Mouse (Mus musculus): ENCODE results near the gene Sh2d1b1. TPM values are rescaled to one million over a fixed set of nuclear protein-coding genes. Genes with fewer than 3 reads are reported as not detected.

Sh2d1b1 gene
- polyA plus RNA-seq, 1 experiment: 3.9 TPM

- no peak for DNase-seq
- Histone ChIP-seq H3K4me3 (replicated peaks; ENCODE audit: extremely low read depth, low read depth, low read length) (no peak within 1 kb of the TSS), H3K4me1 (ENCODE audit: control insufficient read depth, insufficient read depth, low read length) (no peaks in the 10 kb centered on the region)
- 86% methylated on average over 4 of the region's 4 CpGs for WGBS
- TF ChIP-seq CTCF (IDR thresholded peaks at IDR 0.05; ENCODE audit: insufficient read depth, low read length): no peak
- TF ChIP-seq POLR2A (IDR thresholded peaks at IDR 0.05; ENCODE audit: borderline replicate concordance, extremely low read depth, low read depth, low read length): no peak
These were observed 31.4 kb downstream of the Sh2d1b1 start, which contains the start of gene Spata46 for GRCm38 (mm10) chr1:170308503-170308902. Spata46 (plus strand) TSS chr1:170308803.

GRCm38 (mm10) chr1:170311431-170311830 lies 34.3 kb downstream of the Sh2d1b1 start:
- WGBS: 77% methylated on average over 6 of the region's 6 CpGs
- TF ChIP-seq CTCF (IDR thresholded peaks at IDR 0.05; ENCODE audit: insufficient read depth, low read length) (no peak), POLR2A (IDR thresholded peaks at IDR 0.05; ENCODE audit: borderline replicate concordance, extremely low read depth, low read depth, low read length) (no peak)
- Histone ChIP-seq H3K4me1 (ENCODE audit: control insufficient read depth, insufficient read depth, low read length) (no peaks in the 10 kb centered on the region), H3K4me3 (replicated peaks; ENCODE audit: extremely low read depth, low read depth, low read length) (no peak overlapping the region)
- no peak for DNase-seq

- 81% methylated on average over 2 of the region's 2 CpGs for WGBS
- no peak for DNase-seq
- TF ChIP-seq CTCF (IDR thresholded peaks at IDR 0.05; ENCODE audit: insufficient read depth, low read length) (no peak), POLR2A (IDR thresholded peaks at IDR 0.05; ENCODE audit: borderline replicate concordance, extremely low read depth, low read depth, low read length) (no peak)
These were observed 44.9 kb downstream of the Sh2d1b1 start for GRCm38 (mm10) chr1:170322046-170322445.

GRCm38 (mm10) chr1:170323001-170323400 lies 45.9 kb downstream of the Sh2d1b1 start:
- Histone ChIP-seq H3K4me1 (ENCODE audit: control insufficient read depth, insufficient read depth, low read length) (no peaks in the 10 kb centered on the region; the same call in 1 of the 2 replicates), H3K4me3 (replicated peaks; ENCODE audit: extremely low read depth, low read depth, low read length) (no peak overlapping the region)
- TF ChIP-seq CTCF (IDR thresholded peaks at IDR 0.05; ENCODE audit: insufficient read depth, low read length): no peak
- no peak for TF ChIP-seq POLR2A (IDR thresholded peaks at IDR 0.05; ENCODE audit: borderline replicate concordance, extremely low read depth, low read depth, low read length)
- 75% methylated on average over 10 of the region's 10 CpGs for WGBS
- DNase-seq: peak; percentile 45

More at GRCm38 (mm10) chr1:170322046-170322445, 44.9 kb downstream of the Sh2d1b1 start:
- Histone ChIP-seq H3K4me1 (ENCODE audit: control insufficient read depth, insufficient read depth, low read length) (no peaks in the 10 kb centered on the region; the same call in 1 of the 2 replicates), H3K4me3 (replicated peaks; ENCODE audit: extremely low read depth, low read depth, low read length) (no peak overlapping the region)

- no peak overlapping the region for H3K4me3 ChIP-seq (replicated peaks; ENCODE audit: extremely low read depth, low read depth, low read length)
- 81% methylated on average over 1 of the region's 1 CpGs for WGBS
- DNase-seq: no peak
- H3K4me1 ChIP-seq (ENCODE audit: control insufficient read depth, insufficient read depth, low read length): no peaks in the 10 kb centered on the region; the same call in 1 of the 2 replicates
- TF ChIP-seq CTCF (IDR thresholded peaks at IDR 0.05; ENCODE audit: insufficient read depth, low read length) (no peak), POLR2A (IDR thresholded peaks at IDR 0.05; ENCODE audit: borderline replicate concordance, extremely low read depth, low read depth, low read length) (no peak)
These were observed 47.2 kb downstream of the Sh2d1b1 start for GRCm38 (mm10) chr1:170324312-170324711.

DNA sequence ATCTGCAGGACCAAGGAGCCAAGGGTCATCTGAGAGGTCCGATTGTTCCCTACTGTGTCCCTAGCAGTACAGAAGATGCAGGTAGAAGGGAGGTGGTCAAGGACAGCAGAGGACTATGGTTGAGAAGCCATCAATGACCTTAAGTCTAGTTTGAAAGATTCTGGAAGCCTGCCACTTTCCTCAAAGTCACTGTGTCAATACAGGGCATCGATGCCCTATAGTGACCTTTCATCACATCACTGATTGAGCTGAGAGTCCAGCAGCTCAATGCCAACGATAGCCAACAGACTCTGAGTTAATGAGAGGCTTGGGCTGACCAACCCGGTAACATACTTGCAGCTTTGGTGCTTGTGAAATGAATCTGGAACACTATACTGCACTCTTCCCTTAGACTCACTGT lies 48.2 kb downstream of the Sh2d1b1 start:
- no peaks in the 10 kb centered on the region; the same call in 1 of the 2 replicates for H3K4me1 ChIP-seq (ENCODE audit: control insufficient read depth, insufficient read depth, low read length)
- DNase-seq: no peak
- WGBS: 82% methylated on average over 4 of the region's 4 CpGs
- no peak for TF ChIP-seq CTCF (IDR thresholded peaks at IDR 0.05; ENCODE audit: insufficient read depth, low read length)
- TF ChIP-seq POLR2A (IDR thresholded peaks at IDR 0.05; ENCODE audit: borderline replicate concordance, extremely low read depth, low read depth, low read length): no peak
- no peak overlapping the region for H3K4me3 ChIP-seq (replicated peaks; ENCODE audit: extremely low read depth, low read depth, low read length)

DNA sequence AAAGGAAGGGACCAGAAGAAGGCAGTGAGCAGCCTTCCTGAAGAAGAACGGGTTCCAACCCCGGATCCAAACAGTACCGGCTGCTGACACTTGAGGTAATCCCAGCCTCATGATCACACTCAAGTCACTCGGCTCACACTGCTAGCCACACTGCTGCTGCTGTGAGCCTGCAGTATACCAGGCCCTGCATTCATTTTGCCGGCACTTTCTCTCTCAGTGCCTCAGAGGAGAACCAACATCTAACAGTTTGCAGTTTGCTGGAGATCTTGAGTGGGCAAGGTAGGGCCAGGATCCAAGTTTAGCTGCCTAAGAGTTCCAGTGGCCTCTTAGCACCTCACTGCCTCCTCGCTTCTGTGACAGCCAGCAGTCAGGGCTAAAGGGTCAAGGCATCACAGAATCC lies 54.8 kb downstream of the Sh2d1b1 start:
- TF ChIP-seq POLR2A (IDR thresholded peaks at IDR 0.05; ENCODE audit: borderline replicate concordance, extremely low read depth, low read depth, low read length) (no peak), CTCF (IDR thresholded peaks at IDR 0.05; ENCODE audit: insufficient read depth, low read length) (no peak)
- Histone ChIP-seq H3K4me3 (replicated peaks; ENCODE audit: extremely low read depth, low read depth, low read length) (no peak overlapping the region), H3K4me1 (ENCODE audit: control insufficient read depth, insufficient read depth, low read length) (no peaks in the 10 kb centered on the region)
- WGBS: 50% methylated on average over 6 of the region's 6 CpGs
- DNase-seq: no peak

GRCm38 (mm10) chr1:170332775-170333174 lies 55.7 kb downstream of the Sh2d1b1 start:
- no peak for DNase-seq
- WGBS: 74% methylated on average over 4 of the region's 4 CpGs
- H3K4me1 ChIP-seq (ENCODE audit: control insufficient read depth, insufficient read depth, low read length): no peaks in the 10 kb centered on the region
- H3K4me3 ChIP-seq (replicated peaks; ENCODE audit: extremely low read depth, low read depth, low read length): no peak overlapping the region
- TF ChIP-seq CTCF (IDR thresholded peaks at IDR 0.05; ENCODE audit: insufficient read depth, low read length): peak; percentile 18; the same call in 1 of the 2 replicates
- no peak for TF ChIP-seq POLR2A (IDR thresholded peaks at IDR 0.05; ENCODE audit: borderline replicate concordance, extremely low read depth, low read depth, low read length)

Other genes starting within 250 kb of the Sh2d1b1 start
- gene Ddr2, start 166.6 kb upstream of the Sh2d1b1 start, polyA plus RNA-seq (2012; rRNA removed): 31.3 and 42.6 TPM in 2 replicates
- gene Uap1, start 102.4 kb upstream of the Sh2d1b1 start, polyA plus RNA-seq (2012; rRNA removed): 17.2 and 19.4 TPM in 2 replicates
- gene Uhmk1, start 61.9 kb upstream of the Sh2d1b1 start, polyA plus RNA-seq (2012; rRNA removed): 13.0 and 18.3 TPM in 2 replicates
- gene Sh2d1b2, start 44.6 kb upstream of the Sh2d1b1 start, polyA plus RNA-seq (2012; rRNA removed): 0.23 TPM in 1 of 2 replicates, not detected in the other
- 7.6 and 7.8 TPM in 2 replicates for gene Gm7694, start 29.0 kb downstream of the Sh2d1b1 start, polyA plus RNA-seq (2012; rRNA removed)
- not detected in 2 replicates for gene Spata46, start 31.5 kb downstream of the Sh2d1b1 start, polyA plus RNA-seq (2012; rRNA removed)

Measured in lung, adult 2 months (tissue).